Mouse (Mus musculus) stomach, embryonic 15.5 days (tissue): ENCODE results near the gene Rab17. TPM values are rescaled to one million over a fixed set of nuclear protein-coding genes. Genes with fewer than 3 reads are reported as not detected.

Experiments used
- ATAC-seq: fragments of 200-750 bp; cut with Nextera tagmentation; 2 replicates; pipeline ENCODE4 v1.8.0; 2017; ENCODE audit warnings: low read depth, moderate number of reproducible peaks, moderate TSS enrichment; ENCODE audit not compliant: insufficient read depth, low FRiP score
- H3K27ac ChIP-seq: fragments of 300-500 bp; sonication (generic); 2 replicates; pipeline ENCODE4 v1.5.1; 2015; ENCODE audit warnings: mild to moderate bottlenecking, inconsistent platforms
- H3K27me3 ChIP-seq: fragments of 300-500 bp; sonication (generic); replicated peaks from 2 replicates; pipeline ENCODE4 v1.6.1; 2015; ENCODE audit warnings: inconsistent platforms
- H3K36me3 ChIP-seq: fragments of 300-500 bp; sonication (generic); 2 replicates; pipeline ENCODE4 v1.6.1; 2015; ENCODE audit warnings: inconsistent platforms
- H3K4me1 ChIP-seq: fragments of 300-500 bp; sonication (generic); 2 replicates; pipeline ENCODE4 v1.6.1; 2015; ENCODE audit warnings: inconsistent platforms
- H3K4me2 ChIP-seq: fragments of 300-500 bp; sonication (generic); 2 replicates; pipeline ENCODE4 v1.6.1; 2015; ENCODE audit warnings: mild to moderate bottlenecking, inconsistent platforms
- H3K4me3 ChIP-seq: fragments of 300-500 bp; sonication (generic); replicated peaks from 2 replicates; pipeline ENCODE4 v1.5.1; 2015; ENCODE audit warnings: inconsistent platforms
- H3K9ac ChIP-seq: fragments of 300-500 bp; sonication (generic); 2 replicates; pipeline ENCODE4 v1.6.1; 2015; ENCODE audit warnings: inconsistent platforms
- H3K9me3 ChIP-seq: fragments of 300-500 bp; sonication (generic); 2 replicates; pipeline ENCODE4 v1.6.1; 2016; ENCODE audit warnings: inconsistent platforms
- whole genome bisulfite sequencing: fragments of 180-500 bp; shearing (Covaris S2); methylation state at CpG from one replicate; pipeline ENCODE4 v1.1.7; 2015; 5-methylcytosine and 5-hydroxymethylcytosine counted together
- polyA plus RNA-seq: library from polyadenylated mRNA; unstranded; fragments of >200 nt; fragmentation: Nextera tagmentation; extraction: Ambion mirVana; gene quantifications from 2 replicates; pipeline ENCODE4 v1.2.1, GENCODE M21; 2015

The Rab17 gene
- polyA plus RNA-seq, 1 experiment from 2014 or later = 9.5 TPM

DNA sequence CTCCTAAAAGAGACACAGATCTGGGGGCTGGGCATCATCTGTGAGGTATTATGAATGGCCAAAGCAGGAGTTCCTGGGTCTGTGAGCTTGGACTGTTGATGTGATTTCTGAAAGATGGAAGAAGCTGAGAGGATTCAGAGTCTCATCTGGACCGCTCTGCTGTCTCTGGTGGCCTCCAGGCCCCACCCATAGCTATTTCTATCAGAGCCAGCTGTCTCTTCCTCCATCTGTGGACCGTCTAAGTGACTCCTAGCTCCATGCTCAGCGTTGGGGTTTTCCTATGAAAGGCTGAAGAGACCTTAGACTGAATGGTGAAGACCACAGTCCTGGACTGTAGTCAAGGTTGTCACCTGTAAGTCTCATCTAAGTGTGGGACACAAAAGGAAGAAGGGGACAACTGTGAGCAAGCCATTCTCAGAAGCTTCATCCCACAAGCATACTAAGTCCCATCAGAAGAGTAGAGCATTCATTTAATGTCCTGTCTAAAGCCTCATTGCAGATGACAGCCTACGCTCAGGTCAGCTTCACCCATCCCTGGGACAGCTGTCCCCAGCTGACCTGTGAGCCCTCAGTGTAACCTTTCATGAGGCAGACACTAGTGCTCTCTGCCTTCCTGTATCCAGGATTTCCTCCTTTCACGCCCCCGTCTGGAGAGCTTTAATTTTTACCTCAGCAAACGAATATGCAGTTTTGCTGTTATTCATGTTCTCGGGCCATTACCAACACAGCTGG, 34.2 kb upstream of the Rab17 start:
- Histone ChIP-seq H3K27ac (no peak overlapping the region), H3K4me1 (peaks cover 16% of the 10 kb centered on the region; the same call in 1 of the 2 replicates), H3K4me2 (no peak overlapping the region), H3K9me3 (no peaks in the 10 kb centered on the region), H3K4me3 (no peak overlapping the region), H3K27me3 (no peaks in the 10 kb centered on the region), H3K9ac (no peak overlapping the region), H3K36me3 (no peaks in the 10 kb centered on the region)
- WGBS = 77% methylated on average over 8 of the region's 8 CpGs
- no peak for ATAC-seq

- H3K4me2 ChIP-seq = no peak overlapping the region
- 92% methylated on average over 3 of the region's 3 CpGs for WGBS
- no peak overlapping the region for H3K27ac ChIP-seq
- H3K9ac ChIP-seq = no peak overlapping the region
- ATAC-seq = no peak
- H3K36me3 ChIP-seq = no peaks in the 10 kb centered on the region
- H3K27me3 ChIP-seq = no peaks in the 10 kb centered on the region
- peaks cover 16% of the 10 kb centered on the region; the same call in 1 of the 2 replicates for H3K4me1 ChIP-seq
- no peaks in the 10 kb centered on the region for H3K9me3 ChIP-seq
- H3K4me3 ChIP-seq = no peak overlapping the region
Observed at GRCm38 (mm10) chr1:91002641-91003040, 33.2 kb upstream of the Rab17 start.

DNA sequence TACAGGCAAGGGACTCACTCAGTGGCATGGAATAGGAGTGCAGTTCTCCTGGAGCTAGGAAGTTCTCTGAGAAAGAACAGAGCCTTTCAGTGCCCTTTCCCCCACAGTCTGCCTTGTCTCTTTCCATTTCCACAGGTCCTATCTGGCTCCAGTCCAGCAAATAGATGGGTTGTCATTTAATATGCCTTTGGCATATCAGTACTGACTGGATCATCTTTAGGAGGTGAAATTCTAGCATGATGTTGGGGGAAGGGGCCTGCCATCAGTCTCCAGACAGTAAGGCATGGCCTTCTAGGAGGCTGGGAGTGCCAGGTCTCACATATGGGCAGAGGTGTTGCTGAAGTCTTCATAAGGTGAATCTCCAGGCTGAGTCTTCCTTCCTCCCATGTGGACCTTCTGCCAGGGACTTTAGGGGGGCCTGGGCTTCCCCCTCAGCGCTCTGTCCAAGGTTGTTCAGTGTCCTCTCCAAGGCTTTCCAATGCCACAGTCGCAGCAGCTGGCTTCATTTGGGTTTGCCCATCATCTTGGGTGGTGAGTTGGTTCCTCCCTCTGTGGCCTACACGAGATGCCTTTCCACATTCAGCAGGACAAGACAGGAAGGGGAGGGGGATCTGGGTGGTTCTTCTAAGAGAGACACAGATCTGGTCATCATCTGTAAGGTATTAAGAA, 32.5 kb upstream of the Rab17 start:
- Histone ChIP-seq H3K4me2 (no peak overlapping the region), H3K9me3 (no peaks in the 10 kb centered on the region), H3K4me1 (peaks cover 16% of the 10 kb centered on the region; the same call in 1 of the 2 replicates), H3K27ac (no peak overlapping the region), H3K4me3 (no peak overlapping the region), H3K9ac (no peak overlapping the region), H3K36me3 (no peaks in the 10 kb centered on the region), H3K27me3 (no peaks in the 10 kb centered on the region)
- WGBS = 83% methylated on average over 3 of the region's 3 CpGs
- ATAC-seq = no peak

DNA sequence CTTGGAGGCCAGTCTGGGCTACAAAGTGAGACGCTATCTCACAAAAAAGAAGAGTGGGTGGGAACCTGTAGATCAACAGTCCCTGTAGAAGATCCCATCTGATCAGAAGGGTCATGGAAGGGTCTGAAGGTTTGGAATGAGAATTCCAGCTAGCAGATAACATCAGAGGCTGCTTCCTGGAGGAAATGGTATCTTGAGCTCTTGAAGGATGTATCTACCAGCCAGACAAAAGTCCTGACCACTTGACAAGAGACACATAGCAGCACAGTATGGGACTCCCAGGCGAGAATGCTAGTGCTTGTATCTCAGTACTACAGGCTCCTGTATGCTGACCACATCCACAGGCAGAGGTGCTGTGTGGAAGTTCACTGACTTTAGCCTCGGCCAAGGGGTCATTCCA, 31.6 kb upstream of the Rab17 start:
- Histone ChIP-seq H3K4me1 (peaks cover 12% of the 10 kb centered on the region; the same call in 1 of the 2 replicates), H3K36me3 (no peaks in the 10 kb centered on the region), H3K4me3 (no peak overlapping the region), H3K9me3 (no peaks in the 10 kb centered on the region), H3K4me2 (no peak overlapping the region), H3K9ac (no peak overlapping the region), H3K27me3 (no peaks in the 10 kb centered on the region), H3K27ac (no peak overlapping the region)
- ATAC-seq = no peak
- 79% methylated on average over 3 of the region's 3 CpGs for WGBS

DNA sequence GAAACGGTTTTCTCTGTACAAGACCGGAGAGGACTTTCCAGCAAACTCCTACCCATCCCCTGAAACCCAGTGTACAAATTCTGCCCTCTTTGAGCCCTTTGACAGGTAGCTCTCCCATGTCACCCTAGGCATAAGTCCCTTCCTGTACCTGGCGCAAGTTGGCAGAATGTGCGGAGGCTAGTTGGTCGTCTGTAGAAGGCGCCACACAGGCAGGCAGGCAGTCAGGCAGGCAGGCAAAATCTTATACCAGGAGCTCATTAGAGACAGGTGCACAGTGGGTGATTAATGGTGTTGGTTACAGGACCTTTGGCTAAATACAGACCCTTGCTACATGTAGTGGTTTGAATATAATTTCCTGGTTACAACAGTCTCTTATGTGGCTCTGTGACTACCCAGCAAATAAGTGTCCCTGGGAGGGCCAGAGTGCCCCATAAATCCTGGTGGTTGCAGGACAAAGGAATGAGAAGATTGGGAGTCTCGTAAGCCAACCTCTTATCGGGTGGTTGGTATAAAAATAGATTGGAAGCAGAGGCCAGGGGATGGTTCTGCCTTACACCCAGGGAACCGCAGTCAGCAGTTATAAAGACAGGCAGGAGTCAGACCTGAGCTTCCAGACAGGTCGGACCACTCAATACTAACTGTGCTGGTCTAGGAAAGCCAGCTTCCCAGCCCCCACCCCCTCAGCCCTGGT, 30.6 kb upstream of the Rab17 start:
- H3K4me2 ChIP-seq = peak overlapping the region; percentile 99
- H3K9me3 ChIP-seq = no peaks in the 10 kb centered on the region
- ATAC-seq = no peak
- H3K4me1 ChIP-seq = peaks cover 12% of the 10 kb centered on the region; the same call in 1 of the 2 replicates
- H3K36me3 ChIP-seq = no peaks in the 10 kb centered on the region
- no peak overlapping the region for H3K9ac ChIP-seq
- H3K27ac ChIP-seq = no peak overlapping the region
- H3K4me3 ChIP-seq = peak overlapping the region; percentile 85; the same call in 1 of the 2 replicates
- H3K27me3 ChIP-seq = no peaks in the 10 kb centered on the region
- 65% methylated on average over 10 of the region's 10 CpGs for WGBS

DNA sequence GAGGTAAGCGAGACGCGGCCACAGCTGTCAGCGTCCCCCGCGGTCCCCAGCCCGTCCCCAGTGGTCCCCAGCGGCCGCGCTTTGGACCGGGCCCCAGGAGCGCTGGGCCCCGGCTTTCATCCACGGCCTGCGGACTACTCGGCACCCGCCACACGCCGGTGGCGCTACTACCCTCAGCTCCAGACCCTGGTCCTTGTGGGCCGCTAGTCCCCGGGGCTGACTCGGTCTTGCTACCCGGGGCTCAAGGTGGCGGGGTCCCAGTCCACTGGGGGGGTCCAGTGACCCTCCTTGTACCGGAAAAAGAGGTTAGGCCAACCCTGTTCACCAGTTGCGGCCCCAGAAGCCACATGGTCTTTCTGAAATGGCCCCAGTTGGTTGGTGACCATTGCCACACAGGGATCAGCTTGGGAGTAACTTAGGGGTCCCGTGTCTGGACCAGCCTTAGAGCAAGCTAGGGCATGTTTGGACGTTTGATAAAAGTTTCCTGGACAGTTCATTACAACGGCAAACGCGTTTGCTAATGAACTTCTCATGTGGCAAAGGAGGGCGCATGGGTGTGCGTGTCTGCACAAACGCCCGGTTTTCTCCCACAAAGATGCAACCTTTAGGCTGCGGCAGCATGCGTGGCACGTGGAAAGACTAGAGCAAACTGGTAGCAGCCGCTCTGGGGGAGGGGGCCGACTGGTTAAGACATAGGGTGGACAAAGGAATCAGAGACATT, 29.6 kb upstream of the Rab17 start:
- Histone ChIP-seq H3K4me2 (peak overlapping the region; percentile 99), H3K4me3 (peak overlapping the region; percentile 85), H3K27me3 (no peaks in the 10 kb centered on the region), H3K9ac (peak overlapping the region; percentile 61), H3K4me1 (peaks cover 12% of the 10 kb centered on the region; the same call in 1 of the 2 replicates), H3K36me3 (no peaks in the 10 kb centered on the region), H3K27ac (0 out of 2 replicates have a peak overlapping the region, but pooled peaks have one; percentile 11), H3K9me3 (no peaks in the 10 kb centered on the region)
- 1% methylated on average over 37 of the region's 41 CpGs for WGBS
- peak; percentile 53; the same call in 1 of the 2 replicates for ATAC-seq

- ATAC-seq = peak; percentile 73
- Histone ChIP-seq H3K27me3 (no peaks in the 10 kb centered on the region), H3K27ac (peak within 1 kb of the TSS; percentile 22; the same call in 1 of the 2 replicates), H3K9me3 (no peaks in the 10 kb centered on the region), H3K4me2 (peak within 1 kb of the TSS; percentile 99), H3K36me3 (no peaks in the 10 kb centered on the region), H3K9ac (peak within 1 kb of the TSS; percentile 61), H3K4me3 (peak within 1 kb of the TSS; percentile 85), H3K4me1 (peaks cover 12% of the 10 kb centered on the region; the same call in 1 of the 2 replicates)
- WGBS = 2% methylated on average over 57 of the region's 59 CpGs
Observed at GRCm38 (mm10) chr1:90998268-90998890, 28.9 kb upstream of the Rab17 start, which contains the start of gene Lrrfip1. Lrrfip1 (plus strand) TSS chr1:90998737.

GRCm38 (mm10) chr1:90997641-90998040, 28.2 kb upstream of the Rab17 start:
- WGBS = 82% methylated on average over 5 of the region's 5 CpGs
- Histone ChIP-seq H3K27ac (no peak overlapping the region), H3K4me3 (no peak overlapping the region), H3K9ac (no peak overlapping the region), H3K4me2 (peak overlapping the region; percentile 99), H3K27me3 (no peaks in the 10 kb centered on the region), H3K36me3 (no peaks in the 10 kb centered on the region), H3K9me3 (no peaks in the 10 kb centered on the region), H3K4me1 (peaks cover 12% of the 10 kb centered on the region; the same call in 1 of the 2 replicates)
- no peak; the same call in 1 of the 2 replicates for ATAC-seq

- WGBS = 53% methylated on average over 4 of the region's 4 CpGs
- H3K4me1 ChIP-seq = peaks cover 12% of the 10 kb centered on the region; the same call in 1 of the 2 replicates
- no peak overlapping the region for H3K4me3 ChIP-seq
- H3K9ac ChIP-seq = no peak overlapping the region
- H3K27me3 ChIP-seq = no peaks in the 10 kb centered on the region
- ATAC-seq = no peak
- no peak overlapping the region for H3K27ac ChIP-seq
- H3K4me2 ChIP-seq = no peak overlapping the region
- H3K36me3 ChIP-seq = no peaks in the 10 kb centered on the region
- H3K9me3 ChIP-seq = no peaks in the 10 kb centered on the region
Observed at GRCm38 (mm10) chr1:90997136-90997535, 27.7 kb upstream of the Rab17 start.

DNA sequence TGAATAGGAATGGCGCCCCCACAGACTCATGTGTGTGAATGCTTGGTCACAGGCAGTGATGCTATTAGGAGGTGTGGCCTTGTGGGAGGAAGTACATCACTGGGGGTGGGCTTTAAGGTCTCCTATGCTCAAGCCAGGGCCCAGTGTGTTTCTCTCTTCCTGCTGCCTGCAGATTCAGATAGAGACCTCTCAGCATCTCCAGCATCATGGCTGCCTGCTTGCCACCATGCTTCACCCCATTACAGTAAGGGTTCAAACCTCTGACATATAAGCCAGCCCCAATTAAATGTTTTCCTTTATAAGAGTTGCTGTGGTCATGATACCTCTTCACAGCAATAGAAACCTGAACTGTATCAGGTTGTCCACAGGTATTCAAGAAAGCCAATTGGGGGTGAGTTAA, 26.5 kb upstream of the Rab17 start:
- WGBS = 88% methylated on average over 1 of the region's 1 CpGs
- ATAC-seq = no peak
- Histone ChIP-seq H3K27me3 (no peaks in the 10 kb centered on the region), H3K9ac (no peak overlapping the region), H3K9me3 (no peaks in the 10 kb centered on the region), H3K4me1 (peaks cover 12% of the 10 kb centered on the region; the same call in 1 of the 2 replicates), H3K27ac (no peak overlapping the region), H3K4me3 (no peak overlapping the region), H3K4me2 (no peak overlapping the region), H3K36me3 (no peaks in the 10 kb centered on the region)

- H3K4me1 ChIP-seq = 0 out of 2 replicates have a peak, but pooled peaks cover 5% of the 10 kb centered on the region
- H3K9ac ChIP-seq = no peak overlapping the region
- H3K27ac ChIP-seq = peak overlapping the region; percentile 65
- 67% methylated on average over 3 of the region's 3 CpGs for WGBS
- no peaks in the 10 kb centered on the region for H3K9me3 ChIP-seq
- no peak overlapping the region for H3K4me3 ChIP-seq
- no peak overlapping the region for H3K4me2 ChIP-seq
- H3K36me3 ChIP-seq = no peaks in the 10 kb centered on the region
- no peaks in the 10 kb centered on the region for H3K27me3 ChIP-seq
- no peak for ATAC-seq
Observed at GRCm38 (mm10) chr1:90981346-90981745, 11.9 kb upstream of the Rab17 start.
